Mouse (Mus musculus): ENCODE data around the gene Ano6.

Ano6 gene

GRCm38 (mm10) chr15:95767825-95768224 is 22.8 kb upstream of the Ano6 start:
- no peak for DNase-seq (ENCODE audit: low read depth, low spot score)

GRCm38 (mm10) chr15:95768703-95769102 is 21.9 kb upstream of the Ano6 start:
- no peak for DNase-seq (ENCODE audit: low read depth, low spot score)

- DNase-seq (ENCODE audit: low read depth, low spot score), result no peak
Observed at GRCm38 (mm10) chr15:95769576-95769975, 21.1 kb upstream of the Ano6 start.

GRCm38 (mm10) chr15:95770307-95770706 is 20.3 kb upstream of the Ano6 start:
- no peak for DNase-seq (ENCODE audit: low read depth, low spot score)

- DNase-seq (ENCODE audit: low read depth, low spot score), result no peak
Observed at GRCm38 (mm10) chr15:95772374-95772773, 18.3 kb upstream of the Ano6 start.

GRCm38 (mm10) chr15:95772861-95773836 is 17.5 kb upstream of the Ano6 start:
- DNase-seq (ENCODE audit: low read depth, low spot score), result no peak

- no peak for DNase-seq (ENCODE audit: low read depth, low spot score)
Observed at GRCm38 (mm10) chr15:95774197-95774596, 16.4 kb upstream of the Ano6 start.

- DNase-seq (ENCODE audit: low read depth, low spot score), result no peak
Observed at GRCm38 (mm10) chr15:95774674-95775414, 15.8 kb upstream of the Ano6 start.

GRCm38 (mm10) chr15:95777743-95778142 is 12.9 kb upstream of the Ano6 start:
- no peak for DNase-seq (ENCODE audit: low read depth, low spot score)

- no peak for DNase-seq (ENCODE audit: low read depth, low spot score)
Observed at GRCm38 (mm10) chr15:95778710-95779109, 11.9 kb upstream of the Ano6 start.

GRCm38 (mm10) chr15:95786624-95787023 is 4.0 kb upstream of the Ano6 start:
- no peak for DNase-seq (ENCODE audit: low read depth, low spot score)

GRCm38 (mm10) chr15:95787578-95787977 is 3.1 kb upstream of the Ano6 start:
- no peak for DNase-seq (ENCODE audit: low read depth, low spot score)

- DNase-seq (ENCODE audit: low read depth, low spot score), result no peak
Observed at GRCm38 (mm10) chr15:95789562-95790528, 798 bp upstream of the Ano6 start.

GRCm38 (mm10) chr15:95791141-95791791 is 623 bp downstream of the Ano6 start:
- DNase-seq (ENCODE audit: low read depth, low spot score), result no peak

- DNase-seq (ENCODE audit: low read depth, low spot score), result no peak
Observed at GRCm38 (mm10) chr15:95791855-95792254, 1.2 kb downstream of the Ano6 start.

GRCm38 (mm10) chr15:95792261-95793260 is 1.9 kb downstream of the Ano6 start:
- DNase-seq (ENCODE audit: low read depth, low spot score), result no peak

GRCm38 (mm10) chr15:95793748-95794491 is 3.3 kb downstream of the Ano6 start:
- no peak for DNase-seq (ENCODE audit: low read depth, low spot score)

- no peak for DNase-seq (ENCODE audit: low read depth, low spot score)
Observed at GRCm38 (mm10) chr15:95794611-95795565, 4.2 kb downstream of the Ano6 start.
